Mouse (Mus musculus): ENCODE measurements around the gene Tnn. TPM values are rescaled to one million over a fixed set of nuclear protein-coding genes. Genes with fewer than 3 reads are reported as not detected.
A peak's percentile ranks its signal among the peaks of the same experiment; 100 is the strongest.

Tnn gene
- polyA plus RNA-seq, 1 experiment = 5.2 TPM

- Histone ChIP-seq H3K4me3 (ENCODE audit: insufficient read depth, low read depth, low read length) (no peak overlapping the region), H3K36me3 (ENCODE audit: control insufficient read depth, insufficient read depth, low read length) (no peaks in the 10 kb centered on the region), H3K4me1 (ENCODE audit: control insufficient read depth, insufficient read depth, low read length) (peaks cover 3% of the 10 kb centered on the region; the same call in 1 of the 2 replicates), H3K27ac (ENCODE audit: insufficient read depth, low read depth, low read length) (no peak overlapping the region), H3K27me3 (replicated peaks; ENCODE audit: control insufficient read depth, insufficient read depth, low read length) (no peaks in the 10 kb centered on the region)
- 78% methylated on average over 5 of the region's 5 CpGs for WGBS
- TF ChIP-seq CTCF (conservative IDR thresholded peaks at IDR 0.05; ENCODE audit: insufficient read depth, insufficient read length, low read depth, low read length) (no peak), POLR2A (IDR thresholded peaks at IDR 0.05; ENCODE audit: low read depth, low read length) (no peak)
- no peak for DNase-seq
These were observed 92.1 kb downstream of the Tnn start for GRCm38 (mm10) chr1:160061321-160061720.

GRCm38 (mm10) chr1:160060542-160060941 is 92.8 kb downstream of the Tnn start:
- DNase-seq = no peak
- 58% methylated on average over 6 of the region's 6 CpGs for WGBS
- Histone ChIP-seq H3K27me3 (replicated peaks; ENCODE audit: control insufficient read depth, insufficient read depth, low read length) (no peaks in the 10 kb centered on the region), H3K27ac (ENCODE audit: insufficient read depth, low read depth, low read length) (no peak overlapping the region; the same call in 1 of the 2 replicates), H3K4me3 (ENCODE audit: insufficient read depth, low read depth, low read length) (no peak overlapping the region), H3K36me3 (ENCODE audit: control insufficient read depth, insufficient read depth, low read length) (no peaks in the 10 kb centered on the region), H3K4me1 (ENCODE audit: control insufficient read depth, insufficient read depth, low read length) (peaks cover 3% of the 10 kb centered on the region; the same call in 1 of the 2 replicates)
- no peak for TF ChIP-seq POLR2A (IDR thresholded peaks at IDR 0.05; ENCODE audit: low read depth, low read length)
- no peak for TF ChIP-seq CTCF (conservative IDR thresholded peaks at IDR 0.05; ENCODE audit: insufficient read depth, insufficient read length, low read depth, low read length)

GRCm38 (mm10) chr1:160059908-160060307 is 93.5 kb downstream of the Tnn start:
- WGBS = 40% methylated on average over 1 of the region's 1 CpGs
- Histone ChIP-seq H3K27ac (ENCODE audit: insufficient read depth, low read depth, low read length) (no peak overlapping the region), H3K36me3 (ENCODE audit: control insufficient read depth, insufficient read depth, low read length) (no peaks in the 10 kb centered on the region), H3K27me3 (replicated peaks; ENCODE audit: control insufficient read depth, insufficient read depth, low read length) (no peaks in the 10 kb centered on the region), H3K4me1 (ENCODE audit: control insufficient read depth, insufficient read depth, low read length) (peaks cover 3% of the 10 kb centered on the region; the same call in 1 of the 2 replicates), H3K4me3 (ENCODE audit: insufficient read depth, low read depth, low read length) (no peak overlapping the region)
- no peak for TF ChIP-seq POLR2A (IDR thresholded peaks at IDR 0.05; ENCODE audit: low read depth, low read length)
- no peak for DNase-seq

DNA sequence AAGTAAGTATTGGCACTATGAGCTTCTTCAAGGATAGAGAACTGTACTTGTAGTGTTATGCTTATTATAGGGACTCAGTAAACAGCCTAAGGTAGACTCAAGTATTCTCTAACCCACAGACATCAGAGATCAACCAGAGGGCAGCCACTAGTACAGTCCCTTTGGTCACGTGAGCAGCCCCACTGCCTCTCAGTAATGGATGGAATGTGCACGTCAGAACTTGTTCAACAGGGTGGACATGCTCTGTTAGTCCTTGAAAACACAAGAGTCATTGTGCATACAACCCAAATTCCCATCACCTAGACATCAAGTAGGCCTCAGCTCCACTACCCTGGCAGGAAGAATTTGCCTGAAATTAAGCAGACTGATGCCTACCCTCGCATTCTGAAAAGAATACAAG is 95.7 kb downstream of the Tnn start:
- Histone ChIP-seq H3K36me3 (ENCODE audit: control insufficient read depth, insufficient read depth, low read length) (no peaks in the 10 kb centered on the region), H3K27me3 (replicated peaks; ENCODE audit: control insufficient read depth, insufficient read depth, low read length) (no peaks in the 10 kb centered on the region), H3K4me3 (ENCODE audit: insufficient read depth, low read depth, low read length) (no peak overlapping the region), H3K27ac (ENCODE audit: insufficient read depth, low read depth, low read length) (peak overlapping the region; percentile 36; the same call in 1 of the 2 replicates), H3K4me1 (ENCODE audit: control insufficient read depth, insufficient read depth, low read length) (peaks cover 5% of the 10 kb centered on the region; the same call in 1 of the 2 replicates)
- TF ChIP-seq POLR2A (IDR thresholded peaks at IDR 0.05; ENCODE audit: low read depth, low read length) (no peak), CTCF (conservative IDR thresholded peaks at IDR 0.05; ENCODE audit: insufficient read depth, insufficient read length, low read depth, low read length) (no peak)
- peak; percentile 69 for DNase-seq
- WGBS = 42% methylated on average over 3 of the region's 3 CpGs

DNA sequence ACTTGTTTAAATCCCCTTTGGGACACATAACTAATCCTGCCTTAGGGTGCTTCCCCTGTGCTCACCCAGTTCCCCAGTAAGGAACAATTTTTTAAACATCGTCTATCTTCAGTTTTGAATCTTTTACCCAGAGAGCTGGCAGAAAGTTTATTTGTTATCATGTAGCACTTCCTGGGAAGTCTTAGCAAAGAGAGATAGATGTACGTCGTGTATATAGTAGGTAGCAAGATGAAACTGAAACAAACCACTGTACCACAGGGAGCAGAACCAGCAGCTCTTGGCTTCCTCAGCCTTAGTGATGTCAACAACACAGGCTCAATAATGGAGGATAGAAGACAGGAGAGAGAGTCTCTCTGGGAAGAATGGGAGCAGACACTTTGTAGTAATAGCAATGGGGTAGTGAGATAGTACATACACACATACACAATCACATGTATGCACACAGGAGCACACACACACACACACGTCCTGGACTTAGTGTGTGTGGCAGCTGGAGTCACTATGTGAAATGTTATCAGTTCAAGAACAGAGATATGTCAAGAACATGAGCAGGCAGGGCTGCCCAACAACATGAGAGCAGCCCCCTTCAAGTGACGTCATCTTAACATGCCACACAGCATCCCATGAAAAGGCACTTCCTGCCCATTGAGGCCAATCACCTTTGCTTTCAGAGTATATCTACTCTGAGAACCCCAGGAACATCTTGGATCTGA is 98.9 kb downstream of the Tnn start:
- Histone ChIP-seq H3K36me3 (ENCODE audit: control insufficient read depth, insufficient read depth, low read length) (no peaks in the 10 kb centered on the region), H3K4me3 (ENCODE audit: insufficient read depth, low read depth, low read length) (no peak overlapping the region), H3K27ac (ENCODE audit: insufficient read depth, low read depth, low read length) (peak overlapping the region; percentile 90), H3K27me3 (replicated peaks; ENCODE audit: control insufficient read depth, insufficient read depth, low read length) (no peaks in the 10 kb centered on the region), H3K4me1 (ENCODE audit: control insufficient read depth, insufficient read depth, low read length) (peaks cover 5% of the 10 kb centered on the region; the same call in 1 of the 2 replicates)
- WGBS = 74% methylated on average over 5 of the region's 5 CpGs
- DNase-seq = no peak
- TF ChIP-seq POLR2A (IDR thresholded peaks at IDR 0.05; ENCODE audit: low read depth, low read length) (no peak), CTCF (conservative IDR thresholded peaks at IDR 0.05; ENCODE audit: insufficient read depth, insufficient read length, low read depth, low read length) (no peak)

GRCm38 (mm10) chr1:160053510-160054305 is 99.7 kb downstream of the Tnn start:
- peaks cover 10% of the 10 kb centered on the region for H3K4me1 ChIP-seq (ENCODE audit: control insufficient read depth, insufficient read depth, low read length)
- peak; percentile 38 for DNase-seq
- peak overlapping the region; percentile 90 for H3K27ac ChIP-seq (ENCODE audit: insufficient read depth, low read depth, low read length)
- WGBS = 64% methylated on average over 5 of the region's 5 CpGs
- no peak overlapping the region for H3K4me3 ChIP-seq (ENCODE audit: insufficient read depth, low read depth, low read length)
- H3K27me3 ChIP-seq (replicated peaks; ENCODE audit: control insufficient read depth, insufficient read depth, low read length) = no peaks in the 10 kb centered on the region
- no peaks in the 10 kb centered on the region for H3K36me3 ChIP-seq (ENCODE audit: control insufficient read depth, insufficient read depth, low read length)
- TF ChIP-seq CTCF (conservative IDR thresholded peaks at IDR 0.05; ENCODE audit: insufficient read depth, insufficient read length, low read depth, low read length) (no peak), POLR2A (IDR thresholded peaks at IDR 0.05; ENCODE audit: low read depth, low read length) (no peak)
